Mouse (Mus musculus) embryonic stem cell, embryonic (primary cell): ENCODE data around the gene Klhl9.
"Not testable (repeated sequence)": the region's sequence is repeated elsewhere in the genome, so short reads cannot be mapped to it uniquely, and the experiment has no call there.

Experiments used
- CTCF ChIA-PET, 4 experiments: fragments of 300-600 bp in 2 of 4; fragments of 350-600 bp in 2 of 4; sonication (Branson Sonifier 250); formaldehyde crosslinking; loops; one replicate each; lab custom pipeline; 2022; ENCODE audit warnings: inconsistent platforms in 2 of 4; lab: Charles Lee
- POLR2A ChIA-PET, 4 experiments: fragments of 300-600 bp in 2 of 4; fragments of 350-600 bp in 2 of 4; sonication (Branson Sonifier 250); formaldehyde crosslinking; loops; one replicate each; lab custom pipeline; 2022; ENCODE audit warnings: antibody characterized with exemption in 4 of 4, inconsistent platforms in 1 of 4; lab: Charles Lee

Gene Klhl9

DNA sequence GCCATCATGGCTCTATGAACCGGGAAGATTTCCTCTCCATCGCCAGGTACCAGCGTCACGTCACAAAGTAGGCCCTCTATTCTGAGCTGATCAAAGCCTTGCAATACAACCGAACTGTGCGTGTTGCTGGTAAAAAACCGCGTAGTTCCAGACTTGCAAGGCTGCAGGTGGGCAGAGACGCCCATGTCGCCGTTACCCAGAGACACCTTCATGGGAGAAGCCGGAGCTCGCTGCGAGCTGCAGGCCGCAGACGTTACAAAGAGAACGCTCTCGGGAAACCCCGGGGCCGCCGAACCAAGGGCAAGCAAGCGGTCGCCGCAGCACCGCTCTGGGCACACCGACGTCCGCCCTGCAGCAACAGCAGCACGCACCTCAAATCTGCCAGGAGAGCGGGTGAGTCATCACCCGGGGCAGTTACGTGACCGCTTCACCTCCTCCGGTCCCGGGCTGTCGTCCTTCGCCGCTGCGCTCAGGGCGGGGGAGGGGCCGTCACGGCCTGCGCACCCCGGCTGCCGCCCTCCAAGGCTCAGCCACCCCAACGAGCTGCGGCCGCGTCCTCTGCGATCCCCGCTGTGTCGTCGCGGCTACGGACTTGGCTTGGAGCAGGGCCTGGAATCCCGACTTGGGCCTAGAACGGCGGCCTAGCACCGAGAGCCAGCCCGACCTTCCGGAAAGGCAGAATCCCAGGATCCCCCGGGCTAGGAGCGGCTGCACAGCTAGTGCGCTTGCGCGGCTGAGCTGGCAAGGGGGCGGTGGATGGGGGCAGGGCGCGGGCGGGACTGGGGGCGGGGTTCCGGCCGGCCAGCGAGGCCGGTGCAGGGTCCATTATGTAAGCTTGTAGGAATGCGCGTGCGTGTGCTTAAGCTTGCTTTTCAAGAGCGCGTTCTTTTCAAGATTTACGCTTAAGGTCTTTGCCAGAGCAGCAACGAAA is at the start of gene Klhl9, which contains the start of gene Gm26566:
Gene Klhl9 (minus strand): TSS at position 675 of the 931 bp plus-strand sequence.
Gene Gm26566 (plus strand): TSS at position 15 of the 931 bp plus-strand sequence.
- ChIA-PET POLR2A (interaction anchor here in 3 of 4 experiments (0.5 to 1.9 kb wide), 11 partner anchors 9 to 689 kb away, joined by 3 to 8 read pairs (median 3); partner anchors contain the start of gene Mllt3 (in 1 of the 3)), CTCF (interaction anchor here in 1 of 4 experiments (1.1 to 1.9 kb wide), 2 partner anchors 21 to 26 kb away, joined by 3 to 12 read pairs; no protein-coding TSS in a partner anchor)

DNA sequence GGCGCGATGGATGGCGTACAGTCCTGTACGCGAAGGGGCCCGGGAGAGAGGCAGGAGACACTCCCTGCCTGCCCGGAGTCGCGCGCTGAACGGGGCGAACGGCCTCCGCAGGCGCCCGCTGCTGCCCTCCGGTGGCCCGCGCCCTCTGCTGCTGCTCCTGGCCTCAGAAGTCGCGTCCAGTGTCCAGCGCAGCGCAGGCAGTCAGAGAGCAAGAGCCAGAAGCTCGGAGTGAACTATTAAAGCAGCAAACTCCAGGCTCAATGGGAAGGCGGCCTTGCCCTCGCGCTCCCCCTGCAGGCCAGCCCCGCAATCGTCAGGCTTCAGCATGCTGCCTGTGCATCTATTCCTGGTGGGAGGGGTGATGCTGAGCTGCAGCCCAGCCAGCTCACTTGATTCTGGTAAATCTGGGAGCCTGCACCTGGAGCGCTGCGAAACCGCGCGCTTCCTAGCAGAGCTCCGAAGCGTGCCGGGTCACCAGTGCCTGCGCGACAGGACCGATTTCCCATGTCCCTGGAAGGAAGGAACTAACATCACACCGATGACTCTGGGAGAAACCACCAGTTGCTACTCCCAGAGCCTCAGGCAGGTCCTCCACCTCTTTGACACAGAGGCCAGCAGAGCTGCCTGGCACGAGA is 41.2 kb upstream of the Klhl9 start:
- CTCF ChIA-PET, result interaction anchor here in 1 of 4 experiments (1.2 kb wide), 1 partner anchor 67 kb away, joined by 3 read pairs; no protein-coding TSS in a partner anchor
- POLR2A ChIA-PET, result not testable (repeated sequence)

DNA sequence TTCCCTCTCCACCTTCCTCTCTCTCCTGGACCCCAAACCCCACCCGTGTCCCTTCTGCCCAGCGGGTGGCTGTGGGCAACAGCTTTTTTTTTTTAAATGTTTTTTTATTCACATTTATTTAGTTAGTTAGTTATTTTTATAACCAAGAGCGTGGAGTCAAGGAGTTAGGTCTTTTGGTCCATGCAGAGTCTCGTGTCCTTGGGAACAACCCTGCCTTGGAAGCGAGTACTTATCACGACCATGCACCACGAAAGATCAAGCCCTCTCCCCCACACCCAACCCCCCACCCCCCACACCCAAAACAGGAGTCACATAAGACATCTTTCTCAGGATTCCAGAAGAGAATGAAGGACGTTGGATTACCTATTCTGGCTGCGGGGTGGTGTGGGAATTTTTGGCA is 40.1 kb upstream of the Klhl9 start:
- POLR2A ChIA-PET, result not testable (repeated sequence)

DNA sequence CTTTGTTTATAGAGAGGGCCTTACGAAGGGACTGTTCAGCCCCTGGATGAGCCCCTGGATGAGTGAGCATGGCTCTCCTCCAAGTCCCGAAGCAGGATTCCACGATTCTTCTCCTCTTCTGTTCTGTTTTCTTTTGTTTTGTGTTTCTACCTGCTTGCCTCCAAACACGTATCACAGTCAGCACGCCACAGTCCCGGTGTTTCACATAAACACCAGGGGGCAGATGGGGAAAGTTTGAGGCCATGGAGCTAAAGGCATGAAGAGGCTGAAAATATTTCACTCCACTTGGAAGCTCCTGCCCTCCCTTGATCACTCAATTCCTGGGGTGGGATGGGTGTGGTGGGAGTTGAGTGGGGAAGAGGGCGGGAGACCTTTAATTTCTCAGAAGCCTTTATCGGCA is 39.5 kb upstream of the Klhl9 start:
- POLR2A ChIA-PET, result not testable (repeated sequence)
- CTCF ChIA-PET, result interaction anchor here in 1 of 4 experiments (1.1 kb wide), 1 partner anchor 23 kb away, joined by 3 read pairs; no protein-coding TSS in a partner anchor

More for the DNA sequence above, 40.1 kb upstream of the Klhl9 start:
- CTCF ChIA-PET, result interaction anchor here in 1 of 4 experiments (0.7 to 1.1 kb wide), 2 partner anchors 11 to 24 kb away, joined by 3 to 4 read pairs; no protein-coding TSS in a partner anchor

DNA sequence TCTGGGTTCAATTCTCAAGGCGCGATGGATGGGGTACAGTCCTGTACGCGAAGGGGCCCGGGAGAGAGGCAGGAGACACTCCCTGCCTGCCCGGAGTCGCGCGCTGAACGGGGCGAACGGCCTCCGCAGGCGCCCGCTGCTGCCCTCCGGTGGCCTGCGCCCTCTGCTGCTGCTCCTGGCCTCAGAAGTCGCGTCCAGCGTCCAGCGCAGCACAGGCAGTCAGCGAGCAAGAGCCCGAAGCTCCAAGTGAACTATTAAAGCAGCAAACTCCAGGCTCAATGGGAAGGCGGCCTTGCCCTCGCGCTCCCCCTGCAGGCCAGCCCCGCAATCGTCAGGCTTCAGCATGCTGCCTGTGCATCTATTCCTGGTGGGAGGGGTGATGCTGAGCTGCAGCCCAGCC is 38.2 kb upstream of the Klhl9 start:
- CTCF ChIA-PET, POLR2A ChIA-PET: not testable (repeated sequence)

DNA sequence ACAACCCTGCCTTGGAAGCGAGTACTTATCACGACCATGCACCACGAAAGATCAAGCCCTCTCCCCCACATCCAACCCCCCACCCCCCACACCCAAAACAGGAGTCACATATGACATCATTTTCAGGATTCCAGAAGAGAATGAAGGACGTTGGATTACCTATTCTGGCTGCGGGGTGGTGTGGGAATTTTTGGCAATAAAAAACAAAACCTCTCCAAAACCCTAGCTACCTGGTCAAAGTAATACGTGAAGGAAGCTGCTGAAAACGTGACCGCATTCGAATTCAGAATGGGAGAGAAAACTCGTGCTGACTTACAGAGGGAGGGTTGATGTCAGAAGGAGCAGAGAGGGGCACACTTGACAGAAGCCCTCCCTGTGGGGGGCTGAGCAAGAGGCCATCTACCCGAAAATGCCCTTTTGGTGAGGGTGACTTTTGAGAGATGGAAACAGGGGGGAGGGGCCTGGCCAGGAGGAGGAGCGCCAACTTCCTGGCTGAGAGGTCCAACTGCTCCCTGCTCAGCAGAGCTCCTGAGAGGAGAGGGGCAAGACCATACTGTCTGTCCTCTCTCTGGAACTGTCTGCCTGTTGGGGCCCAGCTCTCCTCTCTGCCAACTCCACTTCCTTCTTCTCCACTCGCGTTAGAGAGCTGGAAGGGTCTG is 37.5 kb upstream of the Klhl9 start, which contains the start of gene Gm13283:
Gene Gm13283 (plus strand): TSS at position 510 of the 659 bp plus-strand sequence.
- POLR2A ChIA-PET, result interaction anchor here in 1 of 4 experiments (0.6 kb wide), 1 partner anchor 36 kb away, joined by 3 read pairs; no protein-coding TSS in a partner anchor

DNA sequence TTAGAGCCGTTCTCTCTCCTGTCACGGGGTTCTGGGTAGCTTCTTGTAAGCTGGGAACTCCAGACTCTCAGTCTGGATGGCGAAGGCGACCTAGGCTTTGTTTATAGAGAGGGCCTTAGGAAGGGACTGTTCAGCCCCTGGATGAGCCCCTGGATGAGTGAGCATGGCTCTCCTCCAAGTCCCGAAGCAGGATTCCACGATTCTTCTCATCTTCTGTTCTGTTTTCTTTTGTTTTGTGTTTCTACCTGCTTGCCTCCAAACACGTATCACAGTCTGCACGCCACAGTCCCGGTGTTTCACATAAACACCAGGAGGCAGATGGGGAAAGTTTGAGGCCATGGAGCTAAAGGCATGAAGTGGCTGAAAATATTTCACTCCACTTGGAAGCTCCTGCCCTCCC is 36.5 kb upstream of the Klhl9 start:
- CTCF ChIA-PET, POLR2A ChIA-PET: not testable (repeated sequence)

More for the DNA sequence above, 37.5 kb upstream of the Klhl9 start, which contains the start of gene Gm13283:
- CTCF ChIA-PET, result not testable (repeated sequence)

DNA sequence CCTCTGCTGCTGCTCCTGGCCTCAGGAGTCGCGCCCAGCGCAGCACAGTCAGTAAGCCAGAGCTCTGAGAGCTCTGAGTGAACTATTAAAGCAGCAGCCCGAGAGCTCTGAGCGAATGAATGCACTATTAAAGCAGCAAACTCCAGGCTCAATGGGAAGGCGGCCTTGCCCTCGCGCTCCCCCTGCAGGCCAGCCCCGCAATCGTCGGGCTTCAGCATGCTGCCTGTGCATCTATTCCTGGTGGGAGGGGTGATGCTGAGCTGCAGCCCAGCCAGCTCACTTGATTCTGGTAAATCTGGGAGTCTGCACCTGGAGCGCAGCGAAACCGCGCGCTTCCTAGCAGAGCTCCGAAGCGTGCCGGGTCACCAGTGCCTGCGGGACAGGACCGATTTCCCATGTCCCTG is 35.4 kb upstream of the Klhl9 start:
- CTCF ChIA-PET, result interaction anchor here in 2 of 4 experiments (0.6 to 1.4 kb wide), 7 partner anchors 23 to 549 kb away, joined by 3 to 5 read pairs (median 3); no protein-coding TSS in a partner anchor
- POLR2A ChIA-PET, result not testable (repeated sequence)

DNA sequence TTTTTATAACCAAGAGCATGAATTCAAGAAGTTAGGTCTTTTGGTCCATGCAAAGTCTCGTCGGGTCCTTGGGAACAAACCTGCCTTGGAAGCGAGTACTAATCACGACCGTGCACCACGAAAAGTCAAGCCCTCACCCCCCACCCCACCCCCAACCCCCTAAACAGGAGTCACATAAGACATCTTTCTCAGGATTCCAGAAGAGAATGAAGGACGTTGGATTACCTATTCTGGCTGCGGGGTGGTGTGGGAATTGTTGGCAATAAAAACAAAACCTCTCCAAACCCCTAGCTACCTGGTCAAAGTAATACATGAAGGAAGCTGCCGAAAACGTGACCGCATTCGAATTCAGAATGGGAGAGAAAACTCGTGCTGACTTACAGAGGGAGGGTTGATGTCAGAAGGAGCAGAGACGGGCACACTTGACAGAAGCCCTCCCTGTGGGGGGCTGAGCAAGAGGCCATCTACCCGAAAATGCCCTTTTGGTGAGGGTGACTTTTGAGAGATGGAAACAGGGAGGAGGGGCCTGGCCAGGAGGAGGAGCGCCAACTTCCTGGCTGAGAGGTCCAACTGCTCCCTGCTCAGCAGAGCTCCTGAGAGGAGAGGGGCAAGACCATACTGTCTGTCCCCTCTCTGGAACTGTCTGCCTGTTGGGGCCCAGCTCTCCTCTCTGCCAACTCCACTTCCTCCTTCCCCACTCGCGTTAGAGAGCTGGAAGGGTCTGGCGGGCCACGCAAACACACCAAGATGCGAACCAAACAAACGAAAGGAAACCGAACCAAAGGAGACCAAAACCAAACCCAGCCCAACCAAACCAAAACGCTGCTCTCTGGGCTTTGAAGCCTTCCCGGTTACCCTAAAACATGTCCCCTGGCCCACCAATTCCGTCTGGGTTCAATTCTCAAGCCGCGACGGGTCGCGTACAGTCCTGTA is 34.6 kb upstream of the Klhl9 start:
- CTCF ChIA-PET, result interaction anchor here in 2 of 4 experiments (0.6 to 1.4 kb wide), 6 partner anchors 22 to 550 kb away, joined by 3 to 5 read pairs (median 3); no protein-coding TSS in a partner anchor
- POLR2A ChIA-PET, result interaction anchor here in 2 of 4 experiments (0.7 kb wide), 2 partner anchors 375 to 388 kb away, joined by 3 to 5 read pairs; no protein-coding TSS in a partner anchor

DNA sequence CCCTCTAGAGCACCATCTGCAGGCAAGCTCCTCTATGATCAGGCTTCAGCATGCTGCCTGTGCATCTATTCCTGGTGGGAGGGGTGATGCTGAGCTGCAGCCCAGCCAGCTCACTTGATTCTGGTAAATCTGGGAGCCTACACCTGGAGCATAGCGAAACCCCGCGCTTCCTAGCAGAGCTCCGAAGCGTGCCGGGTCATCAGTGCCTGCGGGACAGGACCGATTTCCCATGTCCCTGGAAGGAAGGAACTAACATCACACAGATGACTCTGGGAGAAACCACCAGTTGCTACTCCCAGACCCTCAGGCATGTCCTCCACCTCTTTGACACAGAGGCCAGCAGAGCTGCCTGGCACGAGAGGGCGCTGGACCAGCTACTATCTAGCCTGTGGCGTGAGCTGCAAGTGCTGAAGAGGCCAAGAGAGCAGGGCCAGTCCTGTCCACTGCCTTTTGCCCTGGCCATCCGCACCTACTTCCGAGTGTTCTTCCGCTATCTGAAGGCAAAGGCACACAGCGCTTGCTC is 32.6 kb upstream of the Klhl9 start, which contains the start of gene Gm13271:
Gene Gm13271 (plus strand): TSS at position 51 of the 523 bp plus-strand sequence.
- ChIA-PET POLR2A (interaction anchor here in 1 of 4 experiments (1.1 to 1.2 kb wide), 2 partner anchors 10 to 183 kb away, joined by 3 read pairs; no protein-coding TSS in a partner anchor), CTCF (interaction anchor here in 1 of 4 experiments (0.9 kb wide), 1 partner anchor 11 kb away, joined by 4 read pairs; no protein-coding TSS in a partner anchor)

DNA sequence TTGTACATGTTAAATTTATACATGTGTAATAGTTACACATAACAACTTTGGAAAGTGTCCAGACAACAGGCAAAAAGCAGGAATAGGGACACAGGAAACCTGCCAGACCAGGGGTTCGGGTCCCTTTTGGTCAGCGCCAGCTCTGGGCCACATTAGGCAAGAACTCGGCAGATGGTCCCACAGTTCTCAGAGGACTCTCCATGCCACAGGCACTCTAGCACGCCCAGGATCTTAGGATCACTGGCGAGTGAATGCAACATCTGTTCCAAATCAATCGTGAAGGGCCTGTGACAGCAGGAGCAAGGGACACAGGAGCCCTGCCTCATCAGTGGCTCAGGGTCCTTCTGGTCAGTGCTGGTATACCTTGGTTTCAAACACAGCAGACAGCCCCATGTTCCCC is 27.7 kb upstream of the Klhl9 start:
- ChIA-PET POLR2A (no interaction called here), CTCF (no interaction called here)

DNA sequence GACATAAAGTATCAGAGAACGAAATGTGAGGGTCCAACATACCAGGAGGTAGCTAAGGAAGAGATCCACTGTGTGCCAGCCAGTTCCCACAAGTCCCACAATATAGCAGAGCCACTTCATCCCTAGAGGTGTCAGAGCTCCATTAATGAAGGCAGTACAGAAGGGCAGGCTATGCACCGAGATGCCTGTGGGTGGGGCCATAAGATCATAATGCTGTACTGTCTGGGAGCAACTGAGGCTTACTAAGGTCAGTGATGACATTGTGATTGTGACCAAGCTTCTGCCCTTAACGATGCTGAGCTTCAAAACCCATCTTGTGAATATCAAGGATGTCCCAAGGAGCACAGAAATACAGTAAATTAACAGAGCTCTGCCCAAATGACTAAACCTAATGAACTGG is 21.9 kb upstream of the Klhl9 start:
- CTCF ChIA-PET, result interaction anchor here in 3 of 4 experiments (0.9 to 2.1 kb wide), 6 partner anchors 10 to 123 kb away, joined by 3 to 9 read pairs (median 4); partner anchors contain the start of gene Gm13271 (in 1 of the 3)
- POLR2A ChIA-PET, result interaction anchor here in 1 of 4 experiments (1.1 to 1.7 kb wide), 2 partner anchors 10 to 22 kb away, joined by 3 to 8 read pairs; partner anchors contain the start of gene Klhl9

DNA sequence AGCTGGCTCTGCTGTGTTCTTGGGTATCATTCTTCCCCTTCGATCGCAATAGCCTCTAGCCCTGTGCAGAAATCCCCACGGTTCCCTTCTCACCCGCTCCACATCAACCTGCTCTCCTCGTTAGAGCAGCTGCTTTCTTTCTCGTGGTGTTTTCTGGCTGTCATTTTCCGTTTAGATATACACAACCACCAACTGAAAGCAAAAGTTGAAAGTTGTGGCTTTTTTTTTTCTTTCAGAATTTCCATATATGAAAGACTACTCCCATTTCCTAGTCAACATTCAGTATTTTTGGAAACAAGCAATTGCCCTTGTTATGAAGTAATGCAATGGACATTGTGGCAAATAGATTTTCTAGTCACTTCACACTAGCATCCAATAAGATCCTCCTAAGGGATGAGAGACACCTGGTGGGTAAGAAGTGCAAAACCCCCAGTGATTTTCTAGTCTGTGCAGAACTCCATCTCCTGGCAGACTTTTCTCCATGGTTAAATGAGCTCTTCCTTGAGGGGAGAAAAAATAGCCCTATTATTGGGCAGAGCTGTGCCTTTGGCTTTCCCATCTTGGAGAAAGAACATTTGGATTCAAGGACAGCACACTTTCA is 20.6 kb upstream of the Klhl9 start:
- ChIA-PET POLR2A (no interaction called here), CTCF (interaction anchor here in 3 of 4 experiments (0.9 to 2.1 kb wide), 5 partner anchors 20 to 124 kb away, joined by 3 to 9 read pairs (median 4); partner anchors contain the start of gene Klhl9 (in 1 of the 3))

DNA sequence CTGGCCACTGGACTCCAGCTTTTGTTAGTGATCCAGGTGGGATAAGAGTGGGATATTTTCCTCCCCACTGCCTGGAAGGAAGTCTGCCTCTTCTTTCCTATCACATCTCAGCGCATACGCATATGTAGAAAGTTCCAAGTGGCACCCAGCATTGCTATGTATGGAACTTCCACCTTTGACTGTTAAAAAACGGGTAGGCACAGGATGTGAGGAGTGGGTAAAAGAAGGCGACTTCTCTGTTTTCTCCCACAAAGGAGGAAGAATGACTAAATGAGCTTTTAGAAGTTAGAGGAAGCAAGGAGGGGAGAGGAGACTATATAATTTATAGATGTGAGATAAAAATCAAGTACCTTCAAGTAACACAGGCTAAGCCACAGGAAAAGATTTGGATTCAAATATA is 19.2 kb upstream of the Klhl9 start:
- POLR2A ChIA-PET, result no interaction called here
- CTCF ChIA-PET, result no interaction called here

DNA sequence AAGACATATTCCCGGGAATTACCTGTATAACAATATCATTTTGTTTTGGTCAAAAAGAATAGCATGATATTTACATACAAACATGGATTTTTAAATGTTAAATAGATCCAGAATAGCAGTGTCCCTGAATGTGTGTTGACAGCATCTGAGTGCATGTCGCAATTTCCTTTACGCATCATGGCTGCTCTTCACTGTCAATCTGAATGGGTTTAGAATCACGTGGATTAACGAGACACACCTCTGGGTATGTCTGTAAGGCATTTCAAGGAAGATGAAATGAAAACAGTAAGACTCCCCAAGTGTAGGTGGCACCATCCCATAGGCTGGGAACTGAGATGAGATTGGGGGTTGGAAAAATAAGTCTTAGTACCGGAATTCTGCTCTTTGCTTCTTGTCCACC is 16.8 kb upstream of the Klhl9 start:
- POLR2A ChIA-PET, result interaction anchor here in 1 of 4 experiments (0.9 kb wide), 1 partner anchor 16 kb away, joined by 3 read pairs; no protein-coding TSS in a partner anchor
- CTCF ChIA-PET, result interaction anchor here in 3 of 4 experiments (0.5 to 1.0 kb wide), 4 partner anchors 18 to 785 kb away, joined by 3 to 4 read pairs (median 3); no protein-coding TSS in a partner anchor

DNA sequence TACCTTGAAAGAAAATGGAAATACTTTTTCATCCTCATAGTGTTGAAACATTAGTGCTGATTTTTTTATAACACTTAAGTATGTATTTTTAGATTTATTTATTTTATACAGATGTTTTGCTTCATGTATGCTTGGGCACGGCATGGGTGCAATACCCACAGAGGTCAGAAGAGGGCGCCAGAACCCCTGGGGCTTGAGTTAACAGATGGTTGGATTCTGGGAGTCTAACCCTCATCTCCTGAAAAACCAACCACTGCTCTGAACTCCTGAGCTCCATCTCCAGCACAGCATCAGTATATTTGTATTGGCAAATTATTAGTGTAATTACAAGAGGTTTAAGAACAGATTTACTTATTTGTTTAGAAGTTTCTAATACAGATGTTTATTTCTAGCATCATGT is 16.2 kb upstream of the Klhl9 start:
- ChIA-PET CTCF (interaction anchor here in 3 of 4 experiments (0.5 to 1.0 kb wide), 4 partner anchors 17 to 784 kb away, joined by 3 to 4 read pairs (median 3); no protein-coding TSS in a partner anchor), POLR2A (interaction anchor here in 1 of 4 experiments (0.9 kb wide), 1 partner anchor 15 kb away, joined by 3 read pairs; no protein-coding TSS in a partner anchor)
